Mouse (Mus musculus): Measurements from ENCODE around the gene Nudcd2.
"Not testable (repeated sequence)": the region's sequence is repeated elsewhere in the genome, so short reads cannot be mapped to it uniquely, and the experiment has no call there.

Gene Nudcd2

GRCm38 (mm10) chr11:40733339-40734174 lies at the start of gene Nudcd2, which contains the start of gene Hmmr:
Gene Nudcd2, plus strand, starts transcription at chr11:40733667.
Gene Hmmr, minus strand, starts transcription at chr11:40733422.
- DNase-seq (ENCODE audit: low read depth, low spot score) = peak; percentile 98

- DNase-seq (ENCODE audit: low read depth, low spot score) = no peak
Observed at GRCm38 (mm10) chr11:40690444-40691127, 42.9 kb upstream of the Nudcd2 start.

- DNase-seq (ENCODE audit: low read depth, low spot score) = peak; percentile 12
Observed at GRCm38 (mm10) chr11:40692101-40692509, 41.4 kb upstream of the Nudcd2 start.

DNA sequence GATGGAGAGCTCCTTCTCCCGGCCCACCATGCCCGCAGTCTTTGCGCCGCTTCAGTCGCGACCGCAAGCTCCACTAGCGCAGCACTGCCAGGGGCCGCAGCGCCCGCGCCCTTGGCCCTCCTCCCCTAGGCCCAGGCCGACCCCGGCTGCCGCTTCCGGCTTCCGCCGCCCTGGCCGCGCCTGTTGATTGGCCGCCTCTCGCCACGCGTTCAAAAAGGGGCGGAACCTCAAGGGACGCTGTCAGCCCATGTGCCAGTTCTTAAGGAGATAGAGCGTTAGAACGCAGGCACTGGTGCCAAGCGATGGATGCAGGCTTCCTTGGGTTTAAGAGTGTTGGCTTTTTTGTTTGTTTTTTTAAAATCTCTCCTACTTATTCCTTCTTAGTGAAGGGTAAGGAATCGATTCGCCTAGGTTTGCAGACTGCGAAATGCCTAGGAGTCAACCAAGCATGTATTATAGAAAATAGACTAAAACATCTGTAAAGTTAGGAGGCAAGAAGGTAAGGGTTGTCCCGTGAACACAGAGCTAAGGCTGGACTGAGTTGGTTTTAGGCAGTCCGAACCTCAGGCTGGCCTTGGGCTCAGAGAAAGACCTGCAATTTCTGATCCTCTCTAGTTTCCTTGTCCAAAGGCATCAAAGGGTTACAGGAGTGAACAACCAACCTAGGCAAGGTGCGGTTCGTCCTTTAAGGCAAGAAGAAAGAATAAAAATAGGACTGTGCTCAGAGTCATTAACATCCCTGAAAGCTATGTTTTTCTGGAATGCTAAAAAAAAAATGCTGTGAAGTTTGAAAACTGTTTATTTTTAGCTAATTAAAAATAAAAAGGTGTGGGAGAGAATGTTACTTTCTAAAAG lies 40.7 kb upstream of the Nudcd2 start:
- DNase-seq (ENCODE audit: low read depth, low spot score) = peak; percentile 90

- DNase-seq (ENCODE audit: low read depth, low spot score) = peak; percentile 65
Observed at GRCm38 (mm10) chr11:40693366-40693951, 40.0 kb upstream of the Nudcd2 start.

DNA sequence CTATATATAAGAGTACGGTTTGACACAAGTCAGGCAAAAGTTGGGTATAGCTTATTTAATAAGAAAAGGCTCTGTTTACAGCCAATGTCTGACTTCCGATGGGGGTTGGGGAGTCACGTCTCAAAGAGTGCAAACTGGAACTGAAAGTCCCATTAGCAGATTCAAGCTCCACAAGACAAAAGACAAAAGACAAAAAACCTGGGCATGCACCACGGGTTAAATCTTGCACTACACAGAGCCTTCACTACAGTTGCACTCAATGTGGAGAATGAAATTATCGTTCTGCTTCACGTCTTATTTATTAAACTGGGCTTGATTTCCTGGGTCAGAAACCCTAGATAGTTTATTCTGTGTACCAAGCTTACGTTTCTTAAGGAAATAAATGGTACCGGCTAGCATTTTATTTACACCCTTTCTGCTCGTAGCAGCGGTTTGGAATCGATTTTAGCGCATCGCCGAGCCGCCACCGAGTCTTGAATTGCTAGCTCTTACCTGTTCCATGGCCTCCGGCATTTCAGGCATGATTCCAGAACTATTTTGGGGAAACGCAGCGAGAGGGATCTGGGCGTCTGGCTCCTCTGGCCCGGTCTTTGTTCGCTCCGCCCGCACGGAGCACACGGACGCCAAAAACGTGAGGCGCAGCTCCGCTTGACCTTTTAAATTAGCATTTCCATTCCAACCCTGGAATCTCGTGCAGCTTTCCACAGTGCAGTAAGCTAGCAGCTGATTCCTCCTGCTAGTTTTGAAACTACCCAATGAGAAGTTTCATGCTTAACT lies 39.0 kb upstream of the Nudcd2 start:
- peak; percentile 87 for DNase-seq (ENCODE audit: low read depth, low spot score)

DNA sequence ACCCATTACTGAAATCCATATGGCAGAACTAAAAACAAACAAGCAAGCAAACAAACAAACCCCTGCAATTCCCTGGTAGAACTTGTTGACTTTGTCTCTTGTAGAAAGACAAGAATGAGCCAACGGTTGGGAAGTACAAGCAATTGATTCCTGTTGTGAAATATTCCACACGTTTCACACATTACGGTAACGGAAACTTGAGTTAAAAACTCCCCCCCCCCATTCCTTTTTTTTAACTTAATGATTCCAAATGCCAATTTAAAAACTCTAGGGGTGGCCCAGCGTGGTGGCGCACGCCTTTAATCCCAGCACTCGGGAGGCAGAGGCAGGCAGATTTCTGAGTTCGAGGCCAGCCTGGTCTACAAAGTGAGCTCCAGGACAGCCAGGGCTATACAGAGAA lies 38.4 kb upstream of the Nudcd2 start, which contains the start of gene Mat2b:
TSS of gene Mat2b (minus strand) at position 101 of the 400 bp plus-strand sequence.
- no peak for DNase-seq (ENCODE audit: low read depth, low spot score)

DNA sequence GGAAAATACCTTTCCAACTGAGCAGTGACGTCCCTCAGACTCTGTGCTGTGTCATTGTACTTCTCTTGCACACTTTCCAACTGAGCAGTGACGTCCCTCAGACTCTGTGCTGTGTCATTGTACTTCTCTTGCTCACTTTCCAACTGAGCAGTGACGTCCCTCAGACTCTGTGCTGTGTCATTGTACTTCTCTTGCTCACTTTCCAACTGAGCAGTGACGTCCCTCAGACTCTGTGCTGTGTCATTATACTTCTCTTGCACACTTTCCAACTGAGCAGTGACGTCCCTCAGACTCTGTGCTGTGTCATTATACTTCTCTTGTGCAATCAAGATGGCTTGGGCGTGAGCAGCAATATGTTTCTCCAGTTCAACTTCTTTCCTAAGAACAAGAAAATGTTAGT lies 23.6 kb upstream of the Nudcd2 start:
- not testable (repeated sequence) for DNase-seq (ENCODE audit: low read depth, low spot score)

DNA sequence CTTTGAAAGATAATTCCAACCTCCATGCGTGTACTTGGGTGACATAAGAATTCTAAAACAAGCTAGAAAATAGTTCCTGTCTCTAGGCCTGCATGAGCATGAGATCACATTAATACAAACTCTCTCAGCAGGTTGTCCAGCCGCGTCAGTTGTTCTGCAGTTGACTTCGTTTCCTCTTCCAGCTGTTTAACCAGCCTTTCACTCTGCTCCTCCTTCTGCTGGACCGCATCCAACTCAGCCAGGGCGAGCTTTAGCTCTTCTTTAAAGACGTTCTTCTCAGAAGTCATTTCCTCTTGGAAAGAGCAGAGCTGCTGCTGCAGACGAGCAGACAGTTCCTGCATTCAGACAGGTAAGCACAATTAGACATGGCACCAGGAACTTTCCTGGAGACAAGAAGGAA lies 19.6 kb upstream of the Nudcd2 start:
- DNase-seq (ENCODE audit: low read depth, low spot score) = no peak

DNA sequence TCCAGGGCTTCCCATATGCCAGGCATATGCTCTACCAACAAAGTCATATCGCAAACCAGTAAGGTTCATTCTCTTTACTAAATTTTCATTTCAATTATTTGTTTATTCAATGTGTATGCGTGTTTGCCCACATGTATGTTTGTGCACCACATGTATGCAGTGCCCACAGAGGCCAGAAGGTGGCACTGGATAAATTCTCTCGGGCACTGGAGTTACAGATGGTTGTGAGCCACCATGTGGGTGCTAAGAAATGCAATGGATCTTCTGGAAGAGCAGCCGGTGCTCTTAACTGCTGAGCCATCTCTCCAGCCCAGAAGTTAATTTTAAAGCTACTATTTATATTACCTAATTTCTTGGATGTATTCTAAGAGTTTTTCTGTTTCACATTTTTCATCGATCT lies 17.9 kb upstream of the Nudcd2 start:
- DNase-seq (ENCODE audit: low read depth, low spot score) = no peak

DNA sequence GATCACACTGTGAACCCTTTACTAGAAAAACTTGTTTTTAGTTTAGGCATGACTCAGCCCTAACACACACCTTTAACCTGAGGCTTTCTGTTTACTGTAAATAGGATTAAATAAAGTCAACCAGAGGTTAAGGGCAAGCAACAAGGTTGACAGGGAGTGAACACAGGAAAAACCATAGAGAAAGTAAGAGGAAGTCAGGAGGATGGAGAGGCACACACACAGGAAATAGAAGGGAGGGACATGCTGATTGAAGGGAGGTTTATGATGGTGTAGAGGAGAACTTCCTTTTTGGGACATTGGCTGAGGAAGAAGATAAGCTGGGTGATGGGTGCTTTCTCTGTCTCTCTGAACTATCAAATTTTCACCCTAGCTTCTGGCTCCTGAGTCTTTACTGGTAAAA lies 15.1 kb upstream of the Nudcd2 start:
- DNase-seq (ENCODE audit: low read depth, low spot score) = no peak

DNA sequence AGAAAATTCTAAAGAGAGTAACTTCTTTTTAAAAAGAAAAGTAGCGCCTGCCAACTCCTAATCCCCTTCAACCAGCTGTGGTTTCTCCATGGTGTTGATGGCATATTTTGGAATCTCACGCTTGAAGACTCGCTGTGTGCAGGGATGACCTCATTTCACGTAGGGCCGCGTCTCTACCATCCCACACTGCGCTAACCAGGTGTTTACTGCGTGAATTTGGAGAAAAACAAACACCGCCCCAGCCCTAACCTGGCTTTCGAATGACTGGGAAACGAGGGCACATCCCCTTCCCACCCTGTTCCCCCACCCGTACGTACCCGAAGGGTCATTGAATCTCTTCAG lies 499 bp upstream of the Nudcd2 start:
- no peak for DNase-seq (ENCODE audit: low read depth, low spot score)

DNA sequence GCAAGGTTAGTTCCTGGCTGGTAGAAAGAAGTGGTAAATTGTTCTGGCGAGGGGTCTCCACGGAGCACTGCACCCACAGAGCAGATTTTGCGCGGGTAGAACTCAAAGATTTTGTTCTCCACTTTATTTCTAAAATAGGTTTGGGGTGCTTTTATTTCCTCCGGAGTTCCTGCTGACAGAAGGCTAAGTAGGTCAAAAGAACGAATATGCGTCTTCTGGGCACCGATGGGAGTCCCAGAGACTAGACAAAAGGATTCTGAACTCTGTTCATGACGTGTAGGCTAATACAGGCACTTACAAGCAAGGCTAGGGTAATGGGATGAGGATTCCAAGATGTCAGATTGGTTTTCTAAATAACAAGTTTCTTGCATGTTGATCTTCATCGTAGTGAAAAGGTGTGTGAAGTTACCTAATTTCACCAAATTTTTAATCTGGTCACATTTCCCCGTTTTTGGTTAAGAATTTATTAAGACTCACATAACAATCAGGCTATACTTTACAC lies 835 bp downstream of the Nudcd2 start:
- peak; percentile 11 for DNase-seq (ENCODE audit: low read depth, low spot score)

DNA sequence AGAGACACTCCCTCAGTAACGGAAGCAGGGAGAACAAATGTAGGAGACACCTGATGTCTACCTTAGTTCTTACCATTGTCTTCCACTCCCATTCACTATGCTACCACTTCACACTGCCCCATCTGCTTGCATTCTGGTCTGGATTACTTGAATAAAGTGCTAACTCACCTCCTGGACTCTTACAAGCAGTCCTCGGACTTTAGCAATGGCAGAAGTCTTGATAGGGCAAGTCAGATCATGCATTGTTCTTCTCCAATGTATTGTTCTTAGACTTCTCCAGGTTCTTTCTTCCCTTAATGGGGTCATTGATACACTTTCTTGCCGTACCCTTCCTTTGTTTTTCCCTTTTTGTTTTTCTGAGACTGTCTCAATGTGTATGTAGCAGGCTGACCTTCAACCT lies 3.9 kb downstream of the Nudcd2 start:
- DNase-seq (ENCODE audit: low read depth, low spot score) = no peak

DNA sequence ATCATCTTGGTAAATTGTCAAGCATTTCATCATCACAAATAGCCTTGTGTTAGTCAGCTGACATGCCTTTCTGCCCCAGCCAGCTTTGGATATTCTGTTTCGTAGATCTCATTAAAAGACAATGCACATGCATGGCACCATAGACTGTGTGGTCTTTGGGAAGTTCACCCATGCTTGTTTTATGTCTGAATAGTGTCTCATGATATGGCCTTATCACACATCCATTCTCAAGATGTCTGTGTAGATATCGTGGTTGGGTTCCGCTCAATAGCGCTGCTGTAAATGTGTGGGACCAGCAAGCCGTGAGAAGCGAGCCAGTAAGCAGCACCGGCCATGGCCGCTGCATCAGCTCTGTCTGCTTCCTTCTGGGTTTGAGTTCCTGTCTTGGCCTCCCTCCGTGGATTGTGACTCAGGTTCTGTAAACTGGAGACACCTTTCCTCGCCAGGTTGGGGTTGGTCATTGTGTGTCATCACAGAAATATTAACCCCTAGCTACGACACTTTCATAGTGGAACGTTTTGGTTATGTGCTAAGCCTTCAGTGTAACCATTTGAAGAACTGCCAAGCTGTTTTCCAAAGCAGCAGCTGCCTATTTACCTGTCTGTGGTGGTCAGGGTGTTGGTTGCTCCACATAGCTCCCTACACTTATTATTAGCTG lies 8.3 kb downstream of the Nudcd2 start:
- no peak for DNase-seq (ENCODE audit: low read depth, low spot score)

GRCm38 (mm10) chr11:40744348-40744747 lies 10.9 kb downstream of the Nudcd2 start:
- DNase-seq (ENCODE audit: low read depth, low spot score) = no peak

GRCm38 (mm10) chr11:40746361-40746760 lies 12.9 kb downstream of the Nudcd2 start:
- DNase-seq (ENCODE audit: low read depth, low spot score) = no peak

DNA sequence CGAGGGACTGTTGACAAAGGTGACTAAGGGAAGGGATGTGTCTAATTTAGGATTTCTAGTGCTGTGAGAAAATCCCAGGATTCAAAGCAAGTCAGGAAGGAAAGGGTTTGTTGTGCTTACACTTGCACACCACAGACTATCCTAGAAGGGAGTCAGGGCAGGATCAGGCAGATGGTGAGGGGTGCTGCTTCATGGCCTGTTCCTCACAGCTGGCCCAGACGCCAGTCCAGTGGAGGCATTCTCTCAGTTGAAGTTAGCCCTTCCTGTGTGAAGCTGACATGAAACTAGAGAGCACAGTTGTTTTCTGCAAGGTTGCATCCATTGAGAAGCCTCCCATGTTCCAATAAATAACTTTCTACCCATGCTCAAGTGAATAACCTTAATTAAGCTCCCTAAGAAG lies 14.2 kb downstream of the Nudcd2 start:
- no peak for DNase-seq (ENCODE audit: low read depth, low spot score)

- no peak for DNase-seq (ENCODE audit: low read depth, low spot score)
Observed at GRCm38 (mm10) chr11:40753836-40754235, 20.4 kb downstream of the Nudcd2 start.

DNA sequence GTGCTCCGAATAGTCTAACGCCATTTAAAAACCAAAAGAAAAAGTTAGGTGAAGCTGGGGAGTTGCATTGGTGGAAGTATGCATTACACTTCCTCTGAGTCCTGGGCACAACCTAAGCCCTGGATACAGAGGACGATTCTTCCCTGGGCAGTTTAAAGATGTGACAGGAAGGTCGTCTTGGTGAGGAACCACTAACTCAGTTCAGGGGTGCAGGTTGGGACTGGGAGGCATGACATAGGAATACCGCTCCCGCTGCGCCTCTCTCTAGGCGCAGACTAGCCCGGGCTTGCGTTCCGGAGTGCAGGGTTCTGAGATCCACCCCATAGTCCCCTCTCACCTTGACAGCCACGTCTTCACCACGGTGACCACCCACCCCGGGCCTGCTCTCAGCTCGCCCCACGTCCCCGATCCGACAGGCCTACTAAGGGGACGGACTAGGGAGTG lies 21.2 kb downstream of the Nudcd2 start:
- DNase-seq (ENCODE audit: low read depth, low spot score) = peak; percentile 20

All from forelimb bud, embryonic 11.5 days (tissue).